Mouse (Mus musculus): ENCODE measurements around the gene Cxcl13.
A peak's percentile ranks its signal among the peaks of the same experiment; 100 is the strongest.

The Cxcl13 gene

DNA sequence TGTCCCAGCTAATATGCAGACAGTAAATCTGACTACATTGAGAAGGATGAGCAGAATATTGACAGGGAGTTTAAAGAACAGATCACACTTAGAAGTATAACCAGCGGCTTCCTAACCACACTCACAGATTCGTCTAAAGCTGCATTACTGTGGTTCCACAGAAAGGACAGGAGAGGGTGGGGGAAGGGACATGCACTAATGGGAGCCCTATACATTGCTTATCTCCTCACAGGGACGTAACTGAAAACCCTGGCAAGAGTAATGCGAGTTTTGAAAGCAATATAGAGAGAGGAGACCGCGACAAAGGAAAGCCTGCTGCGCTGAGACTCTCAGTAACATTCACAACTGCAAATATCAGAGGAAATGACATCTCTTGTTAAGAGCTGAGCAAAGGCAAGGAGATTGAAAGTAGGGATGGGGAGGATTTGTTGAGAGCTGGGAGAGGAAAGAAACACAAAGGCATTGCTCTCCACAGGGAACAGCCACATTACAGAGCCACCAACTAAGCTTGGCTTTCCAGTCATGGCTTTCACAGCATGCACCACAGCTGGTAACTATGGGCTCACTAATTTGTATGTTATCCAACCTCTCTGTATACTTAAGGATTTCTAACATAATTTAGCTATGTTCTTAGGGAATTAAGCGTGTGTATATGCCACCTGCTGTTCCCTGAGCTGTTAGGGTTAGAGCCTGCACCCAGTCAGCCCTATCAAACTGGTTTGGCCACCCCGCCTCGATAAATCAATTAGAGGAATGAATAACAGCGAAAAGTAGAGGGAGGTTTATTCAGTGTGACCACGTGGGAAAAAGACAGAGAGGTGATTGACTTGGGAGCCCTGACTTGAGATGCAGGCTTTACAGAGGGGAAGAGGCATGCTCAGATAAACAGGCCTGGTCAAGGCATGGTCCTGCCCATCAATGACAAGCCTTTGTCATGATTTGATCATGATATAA, 34.9 kb downstream of the Cxcl13 start:
- DNase-seq, result no peak

DNA sequence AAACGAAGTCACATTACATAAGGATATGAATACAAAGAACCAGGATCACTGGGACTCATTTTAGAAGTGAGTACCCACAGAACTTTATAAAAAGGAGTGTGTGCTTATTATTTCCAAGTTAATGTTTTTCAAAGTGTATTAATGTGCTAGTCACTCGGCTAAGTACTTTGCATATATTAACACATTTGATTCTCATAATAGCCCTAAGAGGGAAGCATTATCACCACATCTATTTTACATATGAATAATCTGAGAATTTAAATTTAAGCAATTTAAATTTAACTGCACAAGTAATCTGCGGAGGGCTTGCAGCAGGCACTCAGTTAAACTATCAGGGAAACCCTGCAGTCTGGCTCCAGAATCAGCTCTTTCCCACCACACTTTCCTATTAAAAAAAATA, 40.5 kb downstream of the Cxcl13 start:
- no peak for DNase-seq

DNA sequence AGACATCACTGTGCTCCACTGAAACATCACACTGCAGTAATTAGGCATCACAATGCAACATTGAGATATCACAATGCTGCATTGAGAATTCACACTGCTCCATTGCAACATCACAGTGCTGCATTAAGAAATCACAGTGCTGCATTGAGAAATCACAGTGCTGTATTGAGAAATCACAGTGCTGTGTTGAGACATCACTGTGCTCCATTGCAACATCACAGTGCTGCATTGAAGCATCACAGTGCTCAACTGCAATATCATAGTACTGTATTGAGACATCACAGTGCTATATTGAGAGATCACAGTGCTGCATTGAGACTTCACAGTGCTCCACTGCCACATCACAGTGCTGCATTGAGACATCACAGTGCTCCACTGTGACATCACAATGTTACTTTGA, 46.6 kb downstream of the Cxcl13 start:
- DNase-seq, result no peak

DNA sequence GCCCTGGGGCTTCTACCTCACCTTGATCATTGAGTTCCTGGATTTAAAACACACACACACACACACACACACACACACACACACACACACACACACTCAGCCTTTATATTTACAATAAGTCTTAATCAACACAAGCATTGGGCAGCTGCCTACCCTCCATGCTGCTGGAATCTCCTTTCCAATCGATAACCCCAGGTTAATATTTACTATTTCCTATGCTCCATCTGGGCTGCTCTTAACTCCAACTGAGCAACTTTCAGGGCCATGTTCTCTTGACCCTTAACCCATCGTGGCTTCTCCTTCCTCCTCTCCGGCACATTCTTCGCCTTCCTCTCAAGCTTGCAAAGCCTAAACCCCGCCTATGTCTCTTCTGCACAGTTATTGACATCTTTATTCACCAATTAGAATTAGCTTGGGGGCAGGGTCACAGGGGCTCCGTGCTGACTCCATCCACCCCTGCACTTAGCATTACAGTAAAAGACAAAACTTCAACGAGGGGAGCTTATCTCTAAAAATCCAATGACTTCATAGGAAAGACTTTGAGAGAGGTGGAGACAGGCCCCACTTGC, 51.6 kb downstream of the Cxcl13 start:
- no peak for DNase-seq

DNA sequence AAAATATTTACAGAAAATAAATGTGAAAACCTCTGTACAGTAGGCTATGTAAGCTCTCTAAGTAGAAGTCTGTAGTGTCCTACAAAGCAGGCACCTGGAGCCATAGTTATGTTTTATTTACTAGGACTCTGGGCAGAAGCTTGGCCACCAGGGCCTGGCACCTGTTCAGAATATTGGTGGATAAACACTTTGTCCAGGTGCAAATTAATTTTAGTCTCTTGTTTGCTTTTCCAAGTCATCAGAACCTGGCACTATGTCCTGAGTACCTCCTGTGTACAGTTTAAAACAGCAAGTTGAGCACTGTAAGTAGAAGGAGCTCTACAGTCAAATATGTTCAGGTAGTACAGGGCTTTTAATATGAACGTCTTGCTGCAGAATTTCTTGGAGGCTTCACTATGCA, 52.3 kb downstream of the Cxcl13 start:
- DNase-seq, result peak; percentile 4
